Mouse (Mus musculus) right cerebral cortex, postnatal 25 days (tissue): ENCODE measurements around the gene Dlat.

Source experiments
- DNase-seq: peaks from one replicate; pipeline ENCODE4 v3.0.0; 2022

The Dlat gene

DNA sequence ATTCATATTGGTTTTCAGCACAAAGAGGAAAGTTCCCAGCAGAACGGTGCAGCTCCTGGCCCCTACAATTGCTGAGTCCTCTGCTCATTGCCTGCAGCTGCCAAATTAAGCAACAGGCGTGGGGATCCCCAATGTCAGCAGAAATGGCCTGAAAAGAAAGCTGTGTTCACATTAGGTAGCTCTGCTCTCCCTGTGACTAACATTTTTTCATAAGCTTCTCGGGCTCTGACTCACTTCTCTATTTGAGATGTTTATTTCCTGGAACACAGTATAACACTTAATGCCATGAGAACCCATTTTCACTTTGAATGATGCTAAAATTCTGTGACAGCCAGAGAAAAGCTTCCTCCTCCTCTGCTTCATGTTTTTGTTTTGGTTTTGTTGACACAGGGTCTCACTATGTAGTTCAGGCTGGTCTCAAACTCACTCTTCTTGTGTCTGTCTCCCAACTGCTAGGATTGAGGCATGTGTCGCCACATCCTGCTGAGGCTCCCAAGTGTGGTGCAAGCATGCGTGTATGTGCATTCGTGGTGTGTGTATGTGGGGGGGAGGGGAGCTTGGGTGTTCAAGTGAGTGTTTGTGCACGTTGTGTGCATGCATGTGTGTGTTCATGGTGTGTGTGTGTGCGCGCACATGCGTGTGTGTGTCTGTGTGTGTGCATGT lies 68.6 kb downstream of the Dlat start:
- no peak for DNase-seq

DNA sequence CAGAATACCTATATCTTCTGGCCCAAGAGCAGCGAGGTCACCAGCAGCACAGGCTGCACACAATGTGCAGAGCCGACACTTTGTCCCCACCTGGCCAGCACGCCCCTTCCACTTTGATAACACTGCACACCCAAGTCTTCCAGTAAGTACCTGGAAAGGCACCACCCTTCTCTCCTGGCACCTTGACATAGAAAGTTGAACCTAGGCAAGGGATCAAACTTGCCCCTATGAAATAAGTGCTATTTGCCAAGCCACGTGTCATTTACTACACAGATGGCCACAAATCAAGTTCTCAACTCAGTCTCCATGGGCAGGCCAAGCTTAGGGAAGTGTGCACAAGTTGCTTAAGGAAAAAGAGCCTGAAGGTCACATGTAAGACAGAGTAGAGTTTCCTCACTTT lies 72.6 kb downstream of the Dlat start:
- no peak for DNase-seq

DNA sequence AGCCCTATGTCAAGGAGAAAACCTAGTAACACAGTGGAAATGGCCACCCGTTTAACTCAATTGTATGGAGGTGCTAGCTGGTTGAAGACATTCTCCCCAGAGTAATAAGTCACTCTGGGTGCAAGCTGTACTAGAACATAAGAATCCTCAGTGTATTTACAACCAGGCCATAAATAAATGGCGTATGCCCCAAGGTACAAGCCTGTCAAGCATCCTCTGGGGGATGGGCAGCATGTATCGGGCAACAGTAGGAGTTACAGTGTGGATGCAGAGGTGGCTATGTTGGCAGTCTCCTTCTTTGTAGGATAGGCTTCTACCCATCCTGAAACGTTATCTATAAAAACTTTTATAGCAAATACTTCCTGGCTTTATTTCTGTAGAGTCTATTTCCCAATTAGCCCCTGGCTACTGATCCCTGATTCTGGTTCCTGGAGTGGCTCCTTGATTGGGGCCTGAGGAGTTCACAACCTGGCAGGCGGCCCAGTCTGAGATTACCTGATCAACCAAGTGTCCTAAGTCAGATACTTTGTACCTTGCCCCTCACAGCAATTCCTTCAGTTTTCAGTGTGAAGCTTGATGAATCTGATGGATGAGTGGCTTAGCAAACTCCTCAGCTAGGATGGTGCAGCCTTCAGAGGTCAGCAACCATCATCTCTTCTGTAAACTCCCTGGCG lies 74.3 kb downstream of the Dlat start:
- DNase-seq: no peak
